Mouse (Mus musculus) lung, adult 18-20 months (tissue): ENCODE measurements around the gene Klhdc7b.

Experiments
- DNase-seq, 2 experiments: peaks; one replicate each; pipeline ENCODE4 v3.0.0; 2022; ENCODE audit warnings: mixed read lengths in 2 of 2

Gene Klhdc7b

GRCm38 (mm10) chr15:89374801-89375534 lies 9.7 kb upstream of the Klhdc7b start:
- DNase-seq: no peak

- DNase-seq: no peak
Measured at GRCm38 (mm10) chr15:89376040-89376439, 8.7 kb upstream of the Klhdc7b start.

- no peak for DNase-seq
Measured at GRCm38 (mm10) chr15:89376957-89377356, 7.8 kb upstream of the Klhdc7b start, which contains the start of gene Tymp. Gene Tymp, minus strand, starts transcription at chr15:89377039.

GRCm38 (mm10) chr15:89377362-89377761 lies 7.4 kb upstream of the Klhdc7b start:
- DNase-seq: no peak

- DNase-seq: no peak
Measured at GRCm38 (mm10) chr15:89377938-89378828, 6.5 kb upstream of the Klhdc7b start.

GRCm38 (mm10) chr15:89378831-89379401 lies 5.8 kb upstream of the Klhdc7b start, which contains the start of gene Odf3b:
Gene Odf3b, minus strand, starts transcription at chr15:89379282.
- peak; percentile 49 to 60 for DNase-seq

GRCm38 (mm10) chr15:89379429-89379828 lies 5.3 kb upstream of the Klhdc7b start:
- peak in 1 of 2 experiments; percentile 23 for DNase-seq

GRCm38 (mm10) chr15:89387127-89387526 lies 2.4 kb downstream of the Klhdc7b start:
- no peak for DNase-seq

GRCm38 (mm10) chr15:89390081-89390480 lies 5.4 kb downstream of the Klhdc7b start:
- no peak for DNase-seq

- DNase-seq: no peak
Measured at GRCm38 (mm10) chr15:89396883-89397282, 12.2 kb downstream of the Klhdc7b start.

- no peak for DNase-seq
Measured at GRCm38 (mm10) chr15:89398146-89398545, 13.4 kb downstream of the Klhdc7b start.

GRCm38 (mm10) chr15:89399716-89400115 lies 15.0 kb downstream of the Klhdc7b start:
- DNase-seq: no peak

GRCm38 (mm10) chr15:89402471-89402870 lies 17.8 kb downstream of the Klhdc7b start:
- no peak for DNase-seq

- no peak for DNase-seq
Measured at GRCm38 (mm10) chr15:89404831-89405623, 20.3 kb downstream of the Klhdc7b start.

GRCm38 (mm10) chr15:89406691-89407090 lies 22.0 kb downstream of the Klhdc7b start:
- no peak for DNase-seq

GRCm38 (mm10) chr15:89410118-89410517 lies 25.4 kb downstream of the Klhdc7b start, which contains the start of gene Syce3:
Gene Syce3, minus strand, starts transcription at chr15:89410503.
- DNase-seq: no peak

GRCm38 (mm10) chr15:89415282-89415681 lies 30.6 kb downstream of the Klhdc7b start:
- no peak for DNase-seq

- no peak for DNase-seq
Measured at GRCm38 (mm10) chr15:89421938-89422337, 37.2 kb downstream of the Klhdc7b start.

GRCm38 (mm10) chr15:89424621-89425020 lies 39.9 kb downstream of the Klhdc7b start:
- no peak for DNase-seq

- DNase-seq: peak in 1 of 2 experiments; percentile 19
Measured at GRCm38 (mm10) chr15:89425711-89426121, 41.0 kb downstream of the Klhdc7b start, which contains the start of gene Cpt1b. Gene Cpt1b, minus strand, starts transcription at chr15:89425863.

- no peak for DNase-seq
Measured at GRCm38 (mm10) chr15:89426716-89427115, 42.0 kb downstream of the Klhdc7b start.

GRCm38 (mm10) chr15:89428136-89428790 lies 43.5 kb downstream of the Klhdc7b start:
- DNase-seq: no peak
